Mouse (Mus musculus) heart, postnatal 4 days (tissue): ENCODE measurements around the gene Mafb. TPM values are rescaled to one million over a fixed set of nuclear protein-coding genes. Genes with fewer than 3 reads are reported as not detected.

Experiments
- DNase-seq: peaks from one replicate; pipeline ENCODE4 v3.0.0; 2021
- total RNA-seq, 2 experiments: library from RNA; stranded (reverse); gene quantifications; 2 replicates each; pipeline ENCODE4 v1.2.3; 2021

Gene Mafb
- total RNA-seq, 2 experiments from 2014 or later = 6.8 to 8.1 TPM

DNA sequence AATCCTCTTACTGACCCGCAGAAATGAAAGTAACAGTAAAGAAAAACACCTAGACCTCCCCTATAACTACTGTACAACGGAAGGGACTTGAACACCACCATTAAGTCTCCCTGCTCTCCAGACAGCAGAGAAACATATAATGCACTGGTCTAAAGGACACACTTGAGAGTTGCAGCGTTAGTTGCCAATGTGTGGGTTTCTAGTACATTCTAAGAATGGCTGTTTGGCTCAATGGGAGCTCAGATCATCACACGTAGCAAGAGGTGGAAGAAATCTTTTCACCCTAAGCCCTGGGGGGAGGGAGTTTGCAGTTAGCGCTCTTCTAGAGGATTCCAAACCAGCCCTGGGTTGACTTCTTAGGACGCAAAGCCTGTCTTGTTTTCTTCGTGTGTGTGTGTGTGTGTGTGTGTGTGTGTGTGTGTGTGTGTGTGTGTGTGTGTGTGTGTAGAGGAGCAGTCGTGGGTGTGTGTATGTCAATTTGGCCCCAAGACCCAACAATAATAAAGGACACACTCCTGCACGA, 2.7 kb downstream of the Mafb start:
- no peak for DNase-seq

GRCm38 (mm10) chr2:160363201-160363600, 3.7 kb downstream of the Mafb start:
- DNase-seq = no peak

DNA sequence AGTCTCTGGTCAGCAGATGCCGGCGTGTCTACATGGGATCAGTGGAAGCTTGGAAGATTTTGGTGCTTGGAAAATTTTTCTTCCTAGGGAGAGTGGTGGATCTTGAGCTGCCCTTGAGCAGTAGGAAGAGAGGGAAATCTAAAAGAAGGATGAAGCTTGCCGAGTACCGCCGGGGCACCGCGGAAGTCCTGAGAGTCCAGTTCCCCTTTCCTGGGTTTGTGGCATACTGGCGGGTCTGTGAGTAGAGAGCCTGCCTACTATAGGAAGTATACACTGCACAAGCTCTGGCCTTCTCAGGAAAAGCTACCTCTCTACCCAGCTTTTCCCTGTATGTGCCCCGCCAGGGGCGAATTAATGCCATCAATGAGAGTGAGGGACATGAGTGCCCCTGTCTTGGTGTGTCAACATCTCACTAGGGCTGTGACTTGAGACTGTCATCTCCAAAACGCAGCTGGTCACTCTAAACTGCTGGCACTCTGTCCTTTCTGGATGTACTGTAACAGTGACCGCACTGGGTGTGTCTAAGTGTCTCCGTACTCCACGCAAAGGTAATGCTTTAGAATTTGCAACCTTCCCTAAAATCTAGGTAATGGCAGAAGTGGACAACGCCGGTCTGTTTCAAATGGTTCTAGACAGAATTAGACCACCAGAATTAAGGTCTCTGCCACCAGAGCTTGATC, 5.3 kb downstream of the Mafb start:
- no peak for DNase-seq

DNA sequence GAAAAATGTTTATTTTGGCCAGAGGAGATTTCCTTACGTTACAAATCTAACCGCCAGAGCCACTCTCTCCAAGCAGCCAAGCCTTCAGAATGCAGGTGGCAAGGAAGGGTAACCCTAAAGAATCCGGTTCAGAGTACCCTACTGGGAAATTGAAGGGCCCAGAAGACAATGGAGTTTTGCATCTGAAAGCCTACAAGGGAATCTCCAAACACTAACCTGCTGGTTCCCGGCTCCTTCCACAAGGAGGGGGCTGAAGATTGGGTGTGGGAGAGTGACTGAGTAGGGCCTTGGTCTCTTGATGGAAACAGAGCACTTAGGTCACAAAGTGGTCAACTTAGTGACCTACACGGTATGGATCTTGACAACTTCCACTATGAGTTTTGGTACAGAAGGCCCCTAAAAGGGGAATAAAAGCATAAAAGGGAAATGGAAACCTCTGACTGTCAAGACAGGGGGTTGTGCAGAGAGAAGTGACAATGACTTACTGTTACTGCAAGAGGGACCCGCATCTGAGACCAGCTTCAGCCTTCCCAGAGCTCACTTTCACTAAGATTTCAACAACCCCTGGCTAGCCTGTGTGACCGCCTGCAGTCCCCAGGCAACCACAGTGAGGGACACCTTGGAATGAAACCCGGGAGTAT, 6.5 kb downstream of the Mafb start:
- no peak for DNase-seq

DNA sequence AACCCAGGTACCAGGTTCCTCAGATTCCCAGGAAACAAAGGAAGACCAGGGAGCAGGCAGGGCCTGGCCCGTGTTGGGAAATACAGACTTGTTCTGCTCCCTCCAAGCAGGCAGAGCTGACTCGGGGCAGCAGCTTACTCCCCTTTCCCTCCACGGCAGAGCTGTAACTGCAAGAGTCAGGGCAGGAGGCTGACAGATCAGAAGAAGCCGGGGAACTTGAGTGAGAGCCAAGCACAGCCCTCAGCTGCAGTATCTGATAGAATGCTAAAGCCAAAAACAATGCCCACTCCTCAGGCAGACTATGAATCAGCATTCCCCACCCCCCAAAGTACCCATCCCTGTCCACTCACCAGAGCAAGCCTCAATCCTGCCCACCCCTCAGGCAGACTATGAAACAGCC, 8.0 kb downstream of the Mafb start:
- no peak for DNase-seq

GRCm38 (mm10) chr2:160357442-160357841, 9.4 kb downstream of the Mafb start:
- no peak for DNase-seq

- DNase-seq = peak; percentile 40
These were observed 10.7 kb downstream of the Mafb start for GRCm38 (mm10) chr2:160356132-160356531.

DNA sequence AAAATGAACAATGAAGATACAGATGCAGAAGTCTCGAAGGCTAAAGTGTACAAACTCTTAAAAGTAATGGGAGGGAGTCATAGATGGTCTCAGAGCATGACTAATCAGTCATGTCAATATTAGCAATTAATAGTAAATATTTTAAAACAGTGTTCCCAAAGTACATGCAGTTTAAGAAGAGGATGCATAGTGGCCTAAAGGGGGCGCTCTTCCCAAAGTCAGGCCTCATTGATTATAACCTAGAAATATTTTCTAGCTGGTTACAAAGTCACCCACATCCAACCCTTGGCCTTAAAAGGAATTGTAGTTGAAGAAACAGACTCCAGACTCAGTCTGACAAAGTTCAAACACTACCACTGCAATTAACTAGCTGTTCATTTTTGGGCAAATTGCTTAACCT, 12.5 kb downstream of the Mafb start:
- no peak for DNase-seq

DNA sequence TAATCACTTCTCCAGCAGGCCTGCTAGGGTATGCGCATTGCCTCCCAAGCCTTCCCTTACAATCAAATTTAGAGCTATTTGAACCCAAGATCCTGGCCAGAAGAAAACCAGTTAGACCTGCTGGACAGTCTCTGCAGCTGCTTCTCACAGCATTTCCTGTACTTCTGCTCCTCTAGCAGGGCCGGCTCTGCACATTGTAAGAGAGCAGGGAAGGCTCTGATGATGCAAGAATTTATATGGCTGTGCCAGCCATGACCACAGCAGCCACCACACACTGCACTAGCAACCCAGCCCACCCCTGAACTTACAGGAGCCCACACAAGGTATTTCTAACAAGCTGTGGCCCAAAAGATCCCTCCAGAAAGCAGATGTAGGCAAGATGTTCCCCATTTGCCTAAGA, 13.3 kb downstream of the Mafb start:
- no peak for DNase-seq

- DNase-seq = peak; percentile 57
These were observed 15.8 kb downstream of the Mafb start for GRCm38 (mm10) chr2:160351038-160351574.

DNA sequence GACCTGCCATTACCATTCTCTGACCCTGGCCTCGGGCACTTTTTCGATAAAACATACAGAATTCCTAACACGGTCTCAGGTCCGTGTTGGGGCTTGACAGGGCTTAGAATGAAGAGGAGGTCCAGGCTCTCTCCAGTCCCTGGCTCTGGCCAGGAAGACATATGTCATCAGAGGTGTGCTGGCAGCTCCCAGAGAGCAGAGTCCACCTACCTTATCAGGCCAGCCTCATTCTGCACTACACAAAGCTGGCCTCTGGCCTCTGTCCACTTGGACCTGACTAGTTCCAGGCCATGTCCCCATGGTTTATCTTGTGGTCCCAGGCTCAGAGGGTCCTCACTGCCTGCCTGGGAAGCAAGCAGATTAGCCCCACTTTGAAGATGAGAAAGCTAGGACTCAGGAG, 17.3 kb downstream of the Mafb start:
- DNase-seq = no peak

DNA sequence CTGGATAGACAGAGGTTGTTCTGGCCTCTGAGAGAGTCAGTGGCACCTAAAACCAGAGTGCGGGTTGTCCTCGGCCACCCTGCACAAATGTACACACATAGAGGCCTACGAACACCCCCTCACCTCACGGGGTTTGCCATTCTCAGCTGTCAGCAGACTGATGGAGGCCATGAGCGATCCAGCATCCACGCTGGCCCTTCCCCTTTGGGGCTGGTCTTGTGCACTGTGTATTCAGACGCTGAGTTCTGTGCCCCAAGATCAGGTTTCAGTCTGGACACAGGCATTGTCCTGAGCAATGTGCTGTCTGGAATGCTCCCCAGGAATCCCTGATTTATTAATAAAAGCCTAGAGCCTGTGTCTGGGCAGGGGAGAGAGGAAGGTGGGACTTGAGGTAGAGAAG, 18.1 kb downstream of the Mafb start:
- DNase-seq = no peak

- no peak for DNase-seq
These were observed 18.7 kb downstream of the Mafb start for GRCm38 (mm10) chr2:160348072-160348604.

GRCm38 (mm10) chr2:160345644-160346043, 21.2 kb downstream of the Mafb start:
- DNase-seq = no peak

GRCm38 (mm10) chr2:160340121-160340520, 26.7 kb downstream of the Mafb start:
- no peak for DNase-seq

DNA sequence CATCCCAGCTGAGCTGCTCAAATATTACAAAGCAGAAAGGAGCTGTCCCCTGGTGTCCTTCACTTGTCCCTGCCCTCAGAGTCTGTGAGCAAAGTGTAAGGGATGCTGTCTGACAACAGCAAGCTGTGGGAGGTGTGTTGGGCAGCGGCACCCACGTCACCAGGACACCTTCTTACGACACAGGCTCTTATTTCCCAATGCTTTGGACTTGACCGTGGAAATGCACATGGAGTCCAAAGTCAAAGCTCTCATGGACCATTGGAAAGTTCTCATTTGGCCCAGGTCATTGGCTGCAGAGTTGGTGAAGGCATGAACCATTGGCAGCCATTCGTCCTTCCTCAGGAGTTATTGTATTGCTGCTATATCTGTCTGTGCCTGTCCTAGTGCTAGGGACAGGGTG, 27.3 kb downstream of the Mafb start:
- no peak for DNase-seq

- DNase-seq = no peak
These were observed 30.8 kb downstream of the Mafb start for GRCm38 (mm10) chr2:160336053-160336452.

- no peak for DNase-seq
These were observed 31.8 kb downstream of the Mafb start for GRCm38 (mm10) chr2:160335043-160335442.

DNA sequence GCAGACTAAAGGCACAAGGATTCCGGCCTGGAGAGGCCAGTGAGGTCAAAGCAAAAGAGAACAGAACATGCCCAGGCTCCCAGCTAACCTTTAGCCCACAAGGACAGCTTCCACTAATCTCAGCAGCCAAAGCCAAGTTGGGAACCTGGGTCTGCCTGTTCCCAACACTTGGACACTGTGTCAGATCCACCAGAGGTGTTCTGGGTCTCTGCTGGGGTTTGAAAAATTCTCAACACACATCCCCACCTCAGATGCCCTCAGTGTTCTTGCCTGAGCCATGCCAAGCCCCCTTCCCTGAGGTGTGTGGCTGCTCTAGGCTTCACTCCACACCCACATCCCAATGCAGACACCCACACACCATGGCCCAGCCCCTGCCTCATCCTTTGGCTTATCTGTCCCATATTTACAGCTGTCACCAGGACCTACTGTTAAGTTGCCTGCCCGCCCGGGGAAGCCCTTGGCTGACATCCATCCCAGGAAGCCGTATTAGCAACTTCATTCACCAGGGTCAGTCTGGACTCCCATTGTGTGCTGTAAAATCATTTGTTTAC, 32.7 kb downstream of the Mafb start, which contains the start of gene Gm826:
Gm826 (minus strand) TSS at position 52 of the 551 bp plus-strand sequence.
- DNase-seq = peak; percentile 59

GRCm38 (mm10) chr2:160332516-160333325, 34.1 kb downstream of the Mafb start:
- DNase-seq = no peak

DNA sequence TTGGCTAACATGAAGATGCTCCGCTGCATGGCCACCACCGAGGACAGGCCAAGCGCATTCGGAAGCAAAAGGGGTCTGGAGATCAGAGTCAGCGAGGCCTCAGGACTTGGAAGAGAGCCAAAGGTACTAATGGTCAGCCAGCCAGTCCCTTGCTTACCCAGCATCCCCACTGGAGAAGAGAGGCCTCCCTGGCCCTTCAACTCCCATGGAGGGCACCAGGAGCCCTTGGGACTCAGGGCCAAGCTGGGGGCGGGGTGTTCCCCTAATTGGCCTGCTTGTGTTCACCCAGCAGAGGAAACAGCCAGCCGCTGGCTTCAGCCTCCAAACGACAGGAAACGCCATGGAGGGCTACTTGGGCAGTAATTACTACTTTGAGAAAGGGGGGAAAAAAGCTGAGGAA, 38.0 kb downstream of the Mafb start:
- peak; percentile 21 for DNase-seq

DNA sequence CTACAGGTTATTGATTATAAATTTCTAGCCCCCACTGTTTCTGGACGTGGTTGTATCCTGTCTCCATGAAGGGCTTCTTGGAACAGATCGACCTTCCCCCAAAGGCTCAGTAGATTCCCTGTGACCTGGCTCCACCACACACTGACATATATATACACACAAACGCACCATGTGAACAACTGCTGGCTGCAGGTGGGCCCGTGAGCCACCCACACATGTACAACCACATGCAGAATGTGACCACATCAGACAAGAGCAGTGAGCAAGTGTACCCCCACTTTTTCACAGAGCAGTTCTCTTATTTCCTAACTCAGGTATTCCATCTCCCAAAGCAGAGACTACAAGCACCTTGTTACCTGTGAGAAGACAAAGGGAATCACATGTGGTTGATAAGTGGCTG, 39.1 kb downstream of the Mafb start:
- no peak for DNase-seq
